Mouse (Mus musculus): ENCODE measurements at regions not wholly inside any gene's neighbourhood (a gene's known extent, or its start where the extent isn't known, plus 50 kb on each side); places are given as distances from the start of the nearest gene placed in this dataset.

DNA sequence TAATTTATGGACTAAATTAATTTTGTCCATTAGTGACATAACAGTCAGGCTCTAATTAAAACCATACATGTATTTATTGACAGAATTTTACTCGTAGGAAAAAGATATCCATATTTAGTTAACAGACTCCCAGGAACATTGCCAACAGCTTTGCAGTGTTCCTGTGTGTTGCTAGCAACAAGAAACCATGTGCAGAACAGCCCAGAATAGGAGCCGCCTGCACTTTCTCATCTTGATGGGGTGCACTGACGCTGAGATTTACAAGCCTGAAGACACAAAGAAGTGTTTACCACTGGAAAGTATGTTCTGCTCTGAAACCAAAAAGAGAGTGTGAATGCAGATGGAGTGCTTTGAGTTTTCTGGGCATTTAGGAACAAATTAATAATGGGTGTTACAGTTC is 118.5 kb upstream of the Rgs1 start:
- TF ChIP-seq CTCF (IDR thresholded peaks at IDR 0.05; ENCODE audit: borderline replicate concordance, control insufficient read depth, extremely low read depth, insufficient read depth, low read length, poor library complexity) (no peak), POLR2A (IDR thresholded peaks at IDR 0.05; ENCODE audit: control insufficient read depth, extremely low read depth, insufficient read depth, low read length, poor library complexity) (no peak)

Measured in thymus, adult 2 months (tissue).